8 mouse cellular contexts compared by ENCODE assay signal in the genomic region with DNA sequence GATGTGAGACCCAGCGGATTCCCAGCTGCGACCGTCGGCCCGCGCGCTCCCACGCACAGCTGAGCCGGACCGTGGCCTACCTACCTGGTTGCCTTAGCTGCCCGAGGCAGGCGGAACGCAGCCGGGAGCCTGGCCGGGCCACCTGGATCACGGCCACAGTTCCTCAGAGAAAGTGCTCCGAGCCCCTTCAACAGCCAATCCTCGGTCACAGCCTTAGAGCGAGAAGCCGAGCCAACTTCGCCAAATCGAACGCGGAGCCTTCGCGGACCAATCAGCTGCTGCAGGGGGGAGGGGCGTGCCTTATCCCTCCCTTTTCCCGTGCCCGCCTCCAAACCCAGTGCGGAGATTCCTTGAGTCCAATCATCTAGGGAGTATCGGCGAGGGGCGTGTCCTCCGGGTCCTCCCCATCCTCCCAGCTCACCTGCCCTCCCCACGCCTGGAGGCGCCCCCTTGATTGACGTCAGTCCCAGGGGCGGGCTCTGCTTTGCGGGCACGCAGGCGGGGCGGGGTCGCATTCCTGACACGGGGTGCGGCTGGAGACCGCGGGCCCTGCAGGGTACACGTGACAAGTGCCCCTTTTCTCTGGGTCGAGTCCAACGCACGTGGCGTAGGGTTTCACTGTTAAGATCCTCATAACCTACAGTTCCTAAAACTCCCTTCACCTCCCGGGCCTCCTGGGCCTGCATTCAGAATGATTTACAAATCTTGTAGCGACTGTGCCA. TPM values are rescaled to one million over a fixed set of nuclear protein-coding genes. Genes with fewer than 3 reads are reported as not detected.
A peak's percentile ranks its signal among the peaks of the same experiment; 100 is the strongest.
DNase-seq lines count a peak whose midpoint lies in the region; ATAC-seq lines count a peak whose summit lies in the region.

Avpi1 (minus strand) TSS at position 273 of the 722 bp plus-strand sequence.

- peak; percentile 93 for ATAC-seq in megakaryocyte progenitor cell, adult 5-6 weeks (replicated peaks; ENCODE audit: poor library complexity)

- peak; percentile 99 for DNase-seq in adipocyte (ENCODE audit: low spot score)
- peak; percentile 99 for DNase-seq in embryo, embryonic 10 days (ENCODE audit: low spot score)
- peak; percentile 92 for DNase-seq in gastrocnemius, postnatal 10 days
- peak; percentile 95 for DNase-seq in induced T-regulatory cell, adult 2 months (ENCODE audit: low read depth)
- peak; percentile 97 to 98 for DNase-seq in left cerebral cortex, adult 9 months (ENCODE audit: low spot score in 2 of 2)
- peak; percentile 99 for DNase-seq in right cerebral cortex, postnatal 14 days
- peak; percentile 97 to 98 for DNase-seq in urinary bladder, postnatal 36 days (ENCODE audit: low spot score in 2 of 2)

RNA-seq across cellular contexts. Expression of gene Avpi1, which starts in this region (rescaled TPM):
- total RNA-seq in gastrocnemius, postnatal 10 days (2021), result 10 to 100 TPM in 1 of 2 experiments, 1 to 10 TPM in 1; 8.3 to 10.3 TPM
- total RNA-seq in megakaryocyte progenitor cell, adult 5-6 weeks (2015), result 5.0 and 7.3 TPM in 2 replicates
- 4.9 and 5.4 TPM in 2 replicates for total RNA-seq in megakaryocyte progenitor cell, adult 5-6 weeks (2017)

Comparison
In these comparisons a context has a peak if more than half of its experiments do, and no peak if none do; other contexts are left out.
1. Peak in every context shown above with its lines: DNase-seq and ATAC-seq.